Mouse (Mus musculus): ENCODE results near the gene Ak4.

Gene Ak4

GRCm38 (mm10) chr4:101515853-101516252, 96.8 kb downstream of the Ak4 start:
- DNase-seq: no peak

All from B cell, adult 2 months (primary cell).